Mouse (Mus musculus): Measurements from ENCODE around the gene Ehmt1.

- no peak for TF ChIP-seq CTCF (IDR thresholded peaks at IDR 0.05; ENCODE audit: low read depth)
- no peak for TF ChIP-seq EP300 (IDR thresholded peaks at IDR 0.05; ENCODE audit: low read depth)
These were observed 28.6 kb downstream of the Ehmt1 start for GRCm38 (mm10) chr2:24890541-24891447.

Measured in liver, postnatal 0 days (tissue).